Mouse (Mus musculus) retina, postnatal 7 days (tissue): ENCODE data around the gene Ptpre.

Experiments
- DNase-seq: peaks from one replicate; pipeline ENCODE4 v3.0.0-alpha.2; 2012; ENCODE audit warnings: low read depth, low spot score

The Ptpre gene

GRCm38 (mm10) chr7:135576329-135576728 is 39.0 kb downstream of the Ptpre start:
- no peak for DNase-seq

GRCm38 (mm10) chr7:135578715-135579325 is 41.5 kb downstream of the Ptpre start:
- no peak for DNase-seq

- DNase-seq, result no peak
Measured at GRCm38 (mm10) chr7:135580306-135581091, 43.2 kb downstream of the Ptpre start.

- no peak for DNase-seq
Measured at GRCm38 (mm10) chr7:135581128-135581527, 43.8 kb downstream of the Ptpre start.

GRCm38 (mm10) chr7:135585125-135585687 is 47.9 kb downstream of the Ptpre start:
- no peak for DNase-seq

- no peak for DNase-seq
Measured at GRCm38 (mm10) chr7:135586402-135586801, 49.1 kb downstream of the Ptpre start.

GRCm38 (mm10) chr7:135587821-135588575 is 50.7 kb downstream of the Ptpre start:
- DNase-seq, result no peak

GRCm38 (mm10) chr7:135588620-135589309 is 51.5 kb downstream of the Ptpre start:
- DNase-seq, result no peak

GRCm38 (mm10) chr7:135591461-135591860 is 54.2 kb downstream of the Ptpre start:
- no peak for DNase-seq

- DNase-seq, result no peak
Measured at GRCm38 (mm10) chr7:135593286-135593685, 56.0 kb downstream of the Ptpre start.

- DNase-seq, result no peak
Measured at GRCm38 (mm10) chr7:135593825-135594224, 56.5 kb downstream of the Ptpre start.

- DNase-seq, result no peak
Measured at GRCm38 (mm10) chr7:135594676-135595075, 57.4 kb downstream of the Ptpre start.

- DNase-seq, result no peak
Measured at GRCm38 (mm10) chr7:135595640-135596174, 58.4 kb downstream of the Ptpre start.

- DNase-seq, result no peak
Measured at GRCm38 (mm10) chr7:135597006-135597405, 59.7 kb downstream of the Ptpre start.

- DNase-seq, result no peak
Measured at GRCm38 (mm10) chr7:135597604-135598289, 60.5 kb downstream of the Ptpre start.

GRCm38 (mm10) chr7:135598303-135598855 is 61.1 kb downstream of the Ptpre start:
- DNase-seq, result no peak

GRCm38 (mm10) chr7:135600076-135600475 is 62.8 kb downstream of the Ptpre start:
- DNase-seq, result no peak

- no peak for DNase-seq
Measured at GRCm38 (mm10) chr7:135601607-135602006, 64.3 kb downstream of the Ptpre start.

- no peak for DNase-seq
Measured at GRCm38 (mm10) chr7:135602265-135602664, 65.0 kb downstream of the Ptpre start.

- DNase-seq, result no peak
Measured at GRCm38 (mm10) chr7:135602881-135603523, 65.7 kb downstream of the Ptpre start.
